Mouse (Mus musculus): Measurements from ENCODE around the gene Olfr350. TPM values are rescaled to one million over a fixed set of nuclear protein-coding genes. Genes with fewer than 3 reads are reported as not detected.

Olfr350 gene
- not detected in 3 replicates for total RNA-seq (2017)

DNA sequence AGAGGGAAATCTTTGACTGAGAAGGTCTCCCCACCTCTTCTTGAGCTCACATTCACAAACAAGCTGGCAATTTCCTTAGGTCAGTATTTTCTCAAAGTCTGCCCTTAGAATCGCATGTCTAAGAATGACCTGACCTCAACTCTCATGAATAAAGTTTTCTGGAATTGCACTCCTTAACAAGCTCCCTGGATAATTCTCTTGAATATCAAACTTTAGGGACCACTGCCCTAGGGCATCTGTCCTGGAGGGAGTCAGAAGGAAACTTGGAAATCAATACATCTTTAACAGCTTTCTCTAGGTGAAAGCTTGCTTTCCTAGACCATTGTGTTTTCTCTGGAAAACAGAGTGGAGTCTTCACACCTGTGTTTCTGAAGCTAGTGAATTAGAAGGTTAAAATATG is at the start of gene Olfr350:
Gene Olfr350 (plus strand): TSS at position 301 of the 400 bp plus-strand sequence.
- ATAC-seq (replicated peaks; ENCODE audit: insufficient number of reproducible peaks, low FRiP score, low TSS enrichment, poor library complexity, severe bottlenecking) = no peak

DNA sequence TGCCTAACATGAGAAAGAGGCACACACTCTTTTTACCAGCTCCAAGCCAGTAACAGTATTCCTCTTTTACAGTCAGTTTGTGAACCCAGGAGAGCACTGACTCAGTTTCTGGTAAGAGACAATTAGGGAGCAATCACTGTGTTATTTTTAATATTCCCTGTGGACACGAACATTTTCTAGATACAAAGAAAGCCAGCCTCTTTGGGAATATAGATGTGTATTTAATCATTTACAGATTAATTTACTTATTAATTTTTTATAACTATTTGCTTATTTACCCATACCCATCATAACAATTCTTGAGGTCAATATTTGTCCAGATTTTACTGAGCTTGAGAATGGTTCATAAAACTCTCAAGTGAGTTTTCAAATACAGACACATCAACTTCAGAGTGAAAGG is 29.2 kb upstream of the Olfr350 start, which contains the start of gene Olfr3:
Gene Olfr3 (minus strand): TSS at position 101 of the 400 bp plus-strand sequence.
- no peak for ATAC-seq (replicated peaks; ENCODE audit: insufficient number of reproducible peaks, low FRiP score, low TSS enrichment, poor library complexity, severe bottlenecking)

DNA sequence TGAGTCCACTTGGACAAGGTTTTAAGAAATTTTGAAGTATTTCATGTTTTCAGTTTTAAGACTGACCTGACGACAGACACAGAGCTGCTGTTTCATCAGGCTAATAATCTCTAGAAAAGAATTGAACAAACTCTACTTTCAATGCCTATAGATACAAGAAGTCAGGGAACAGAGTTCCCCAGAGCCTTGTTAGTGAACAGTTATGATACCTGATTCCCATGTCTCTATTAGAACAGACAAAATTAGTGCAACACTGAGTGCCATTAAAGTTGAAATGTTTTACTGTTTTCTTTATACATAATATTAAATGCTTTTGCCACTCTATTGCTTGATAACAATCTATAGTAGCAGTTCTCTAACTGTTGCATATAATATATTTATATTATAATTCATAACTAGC is 16.4 kb downstream of the Olfr350 start, which contains the start of gene Olfr351:
Gene Olfr351 (minus strand): TSS at position 101 of the 400 bp plus-strand sequence.
- ATAC-seq (replicated peaks; ENCODE audit: insufficient number of reproducible peaks, low FRiP score, low TSS enrichment, poor library complexity, severe bottlenecking) = no peak

DNA sequence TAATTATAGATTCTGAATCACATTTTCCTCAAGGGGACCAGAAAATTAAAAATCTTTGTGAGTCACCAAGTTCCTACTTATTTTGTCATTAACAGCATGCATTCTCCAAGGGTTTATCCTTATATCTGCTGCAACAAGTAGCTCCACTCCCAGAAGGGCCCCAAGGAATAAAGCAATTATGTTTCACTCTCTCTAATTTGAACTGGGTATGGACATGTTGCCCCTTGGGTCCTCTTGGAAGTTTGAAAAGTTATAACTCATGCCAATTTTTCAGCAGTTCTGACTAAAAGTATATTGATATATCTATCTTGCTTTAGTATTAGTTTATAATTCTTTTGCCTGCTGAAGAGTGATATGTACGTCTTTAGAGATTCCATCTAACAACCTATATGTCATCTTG is 22.1 kb downstream of the Olfr350 start, which contains the start of gene Olfr352:
Gene Olfr352 (plus strand): TSS at position 301 of the 400 bp plus-strand sequence.
- ATAC-seq (replicated peaks; ENCODE audit: insufficient number of reproducible peaks, low FRiP score, low TSS enrichment, poor library complexity, severe bottlenecking) = no peak

DNA sequence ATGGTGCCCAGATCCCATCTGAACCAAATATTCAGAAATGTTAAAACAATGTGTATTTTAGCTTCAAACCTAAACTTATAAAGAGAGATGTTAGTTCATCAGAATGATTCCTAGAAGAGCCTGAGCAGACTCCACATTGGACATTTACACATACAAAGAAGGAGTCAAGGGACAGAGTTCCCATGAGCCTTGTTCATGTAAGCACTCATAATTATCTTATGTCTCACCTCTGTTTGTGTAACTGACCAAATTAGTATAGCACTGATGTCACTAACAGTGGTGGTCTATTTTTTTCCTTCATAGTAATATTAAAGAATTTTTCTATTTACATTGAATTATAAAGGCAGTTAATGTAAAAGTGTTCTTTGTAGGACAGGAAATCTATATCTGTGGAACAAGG is 46.7 kb downstream of the Olfr350 start, which contains the start of gene Olfr353:
Gene Olfr353 (minus strand): TSS at position 101 of the 400 bp plus-strand sequence.
- no peak for ATAC-seq (replicated peaks; ENCODE audit: insufficient number of reproducible peaks, low FRiP score, low TSS enrichment, poor library complexity, severe bottlenecking)

DNA sequence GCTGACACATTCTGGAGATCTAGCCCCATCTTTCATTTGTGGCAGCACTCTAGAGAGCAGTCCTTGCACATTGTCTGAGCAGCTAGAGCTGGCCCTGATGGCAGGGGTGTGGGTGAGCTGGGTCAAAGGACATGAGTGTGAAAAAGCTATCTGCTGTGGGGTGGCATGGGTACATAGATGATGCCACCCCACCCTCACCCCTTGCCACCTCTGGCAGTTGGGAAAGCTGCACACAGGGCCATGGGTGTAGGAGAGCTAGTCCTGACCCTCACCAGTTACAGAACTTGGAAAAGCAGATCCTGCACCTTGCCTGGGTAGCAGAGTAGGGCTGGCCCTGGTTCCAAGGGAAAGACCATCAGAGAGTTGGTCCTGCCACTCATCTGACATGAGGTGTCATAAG is 51.0 kb downstream of the Olfr350 start:
- no peak for ATAC-seq (replicated peaks; ENCODE audit: insufficient number of reproducible peaks, low FRiP score, low TSS enrichment, poor library complexity, severe bottlenecking)

Other genes starting within 250 kb of the Olfr350 start
- gene Olfr345, start 206.3 kb upstream of the Olfr350 start, total RNA-seq (2017) = not detected in 3 replicates
- not detected in 3 replicates for gene Olfr346, start 160.5 kb upstream of the Olfr350 start, total RNA-seq (2017)
- not detected in 3 replicates for gene Olfr347, start 114.4 kb upstream of the Olfr350 start, total RNA-seq (2017)
- gene Olfr348, start 62.0 kb upstream of the Olfr350 start, total RNA-seq (2017) = not detected in 3 replicates
- gene Olfr50, start 55.8 kb upstream of the Olfr350 start, total RNA-seq (2017) = not detected in 3 replicates
- 1.7 TPM in 1 of 3 replicates, not detected in the others for gene Olfr3, start 29.3 kb upstream of the Olfr350 start, total RNA-seq (2017)
- gene Olfr351, start 16.4 kb downstream of the Olfr350 start, total RNA-seq (2017) = not detected in 3 replicates
- not detected in 3 replicates for gene Olfr352, start 22.1 kb downstream of the Olfr350 start, total RNA-seq (2017)
- gene Olfr353, start 46.6 kb downstream of the Olfr350 start, total RNA-seq (2017) = not detected in 3 replicates
- gene Olfr354, start 59.4 kb downstream of the Olfr350 start, total RNA-seq (2017) = not detected in 3 replicates
- gene Olfr355, start 82.6 kb downstream of the Olfr350 start, total RNA-seq (2017) = not detected in 3 replicates
- gene Olfr356, start 90.8 kb downstream of the Olfr350 start, total RNA-seq (2017) = not detected in 3 replicates
- not detected in 3 replicates for gene Olfr357, start 147.5 kb downstream of the Olfr350 start, total RNA-seq (2017)
- gene Olfr358, start 163.0 kb downstream of the Olfr350 start, total RNA-seq (2017) = not detected in 3 replicates
- not detected in 3 replicates for gene Olfr360, start 219.4 kb downstream of the Olfr350 start, total RNA-seq (2017)
- not detected in 3 replicates for gene Olfr361, start 243.0 kb downstream of the Olfr350 start, total RNA-seq (2017)

Measured in monocyte, adult 5-6 weeks (primary cell).